Mouse (Mus musculus): Measurements from ENCODE around the gene Vmn1r26. TPM values are rescaled to one million over a fixed set of nuclear protein-coding genes. Genes with fewer than 3 reads are reported as not detected.
"Not testable (repeated sequence)": the region's sequence is repeated elsewhere in the genome, so short reads cannot be mapped to it uniquely, and the experiment has no call there.

Vmn1r26 gene
- polyA plus RNA-seq (2015; fragmentation: Nextera tagmentation; extraction: Ambion mirVana): not detected in 2 replicates

DNA sequence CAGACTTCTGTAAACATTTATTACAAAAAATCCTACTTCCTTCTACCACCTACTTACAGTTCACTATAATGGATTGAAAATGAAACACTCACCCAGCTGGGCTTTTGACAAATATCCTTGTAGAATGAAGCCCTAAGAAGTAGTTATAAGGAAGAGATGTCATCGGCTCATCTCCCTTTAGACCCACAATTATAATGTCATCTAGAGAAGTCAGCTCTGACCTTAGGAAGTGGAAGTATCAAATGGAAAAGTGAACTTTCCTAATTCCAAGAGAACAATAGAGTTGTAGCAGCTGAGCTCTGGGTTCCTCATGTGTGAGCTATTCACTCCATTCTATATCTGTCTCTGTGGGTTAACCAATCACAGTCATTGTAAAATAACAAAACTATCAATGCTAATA, at the start of gene Vmn1r26:
Gene Vmn1r26 (minus strand): TSS at position 101 of the 400 bp plus-strand sequence.
- Histone ChIP-seq H3K4me2 (no peak within 1 kb of the TSS), H3K27me3 (replicated peaks) (no peaks in the 10 kb centered on the region), H3K4me3 (no peak within 1 kb of the TSS), H3K4me1 (no peaks in the 10 kb centered on the region), H3K27ac (replicated peaks) (no peak within 1 kb of the TSS), H3K9me3 (no peaks in the 10 kb centered on the region), H3K9ac (no peak within 1 kb of the TSS), H3K36me3 (no peaks in the 10 kb centered on the region)
- no peak for ATAC-seq (ENCODE audit: extremely low read depth, insufficient number of reproducible peaks, low FRiP score, low TSS enrichment)
- 83% methylated on average over 1 of the region's 1 CpGs for WGBS

DNA sequence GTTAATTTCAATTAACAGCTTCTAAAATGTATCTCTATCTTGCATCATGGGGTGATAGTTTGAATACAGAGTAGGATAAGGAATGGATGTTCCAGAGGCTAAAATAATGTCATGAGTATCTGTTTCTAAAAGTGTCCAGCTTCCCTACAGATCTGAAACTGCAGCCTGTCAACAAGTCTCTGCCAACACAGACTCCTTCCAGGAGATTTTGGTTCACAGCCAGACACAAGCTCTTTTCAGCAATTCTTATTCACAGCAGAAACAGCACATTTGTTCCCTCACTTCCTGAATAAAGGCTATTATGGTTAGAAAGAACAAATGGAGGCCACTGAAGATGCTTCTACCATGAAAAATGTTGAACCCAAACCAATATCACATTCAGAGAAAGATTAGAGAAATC, 29.1 kb upstream of the Vmn1r26 start:
- Histone ChIP-seq H3K4me2 (no peak overlapping the region), H3K4me1 (no peaks in the 10 kb centered on the region), H3K9me3 (no peaks in the 10 kb centered on the region), H3K4me3 (no peak overlapping the region), H3K9ac (no peak overlapping the region), H3K27ac (replicated peaks) (no peak overlapping the region), H3K36me3 (no peaks in the 10 kb centered on the region), H3K27me3 (replicated peaks) (no peaks in the 10 kb centered on the region)
- no peak for ATAC-seq (ENCODE audit: extremely low read depth, insufficient number of reproducible peaks, low FRiP score, low TSS enrichment)

DNA sequence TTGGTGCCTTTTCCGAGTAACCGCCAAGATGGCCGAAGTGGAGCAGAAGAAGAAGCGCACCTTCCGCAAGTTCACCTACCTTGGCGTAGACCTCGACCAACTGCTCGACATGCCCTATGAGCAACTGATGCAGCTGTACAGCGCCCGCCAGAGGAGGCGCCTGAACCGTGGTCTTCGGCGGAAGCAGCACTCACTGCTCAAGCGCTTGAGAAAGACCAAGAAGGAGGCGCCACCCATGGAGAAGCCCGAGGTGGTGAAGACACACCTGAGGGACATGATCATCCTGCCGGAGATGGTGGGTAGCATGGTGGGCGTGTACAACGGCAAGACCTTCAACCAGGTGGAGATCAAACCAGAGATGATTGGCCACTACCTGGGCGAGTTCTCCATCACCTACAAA, 2.5 kb upstream of the Vmn1r26 start:
- H3K4me3 ChIP-seq; H3K4me2 ChIP-seq; ATAC-seq (ENCODE audit: extremely low read depth, insufficient number of reproducible peaks, low FRiP score, low TSS enrichment); H3K4me1 ChIP-seq; H3K9me3 ChIP-seq; H3K36me3 ChIP-seq; H3K27me3 ChIP-seq (replicated peaks); H3K9ac ChIP-seq; H3K27ac ChIP-seq (replicated peaks): not testable (repeated sequence)
- WGBS: 81% methylated on average over 21 of the region's 21 CpGs

DNA sequence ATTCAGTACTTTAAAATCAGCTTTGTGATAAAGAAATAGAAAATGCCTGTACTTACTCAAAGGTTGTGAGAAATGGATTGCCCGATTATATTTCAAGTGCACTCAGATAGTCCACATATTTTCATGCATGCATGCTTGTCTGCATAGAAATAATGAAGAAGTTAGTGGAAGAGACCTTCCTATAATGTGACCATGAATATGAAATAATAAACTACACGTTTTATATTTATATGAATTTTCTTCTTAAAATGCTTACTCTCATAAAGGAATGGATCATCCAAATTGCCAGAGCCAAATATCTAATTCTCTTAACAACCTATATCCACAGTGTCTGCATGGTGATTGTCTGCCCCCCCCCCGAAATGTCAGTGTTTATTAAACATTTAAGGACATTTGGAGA, 34.2 kb downstream of the Vmn1r26 start, which contains the start of gene Vmn1r25:
Gene Vmn1r25 (minus strand): TSS at position 101 of the 400 bp plus-strand sequence.
- no peak within 1 kb of the TSS for H3K4me3 ChIP-seq
- H3K9ac ChIP-seq: no peak within 1 kb of the TSS
- no peaks in the 10 kb centered on the region for H3K27me3 ChIP-seq (replicated peaks)
- H3K9me3 ChIP-seq: no peaks in the 10 kb centered on the region
- WGBS: 51% methylated on average over 3 of the region's 3 CpGs
- H3K27ac ChIP-seq (replicated peaks): no peak within 1 kb of the TSS
- no peak for ATAC-seq (ENCODE audit: extremely low read depth, insufficient number of reproducible peaks, low FRiP score, low TSS enrichment)
- H3K4me2 ChIP-seq: no peak within 1 kb of the TSS
- no peaks in the 10 kb centered on the region for H3K36me3 ChIP-seq
- no peaks in the 10 kb centered on the region for H3K4me1 ChIP-seq

- H3K36me3 ChIP-seq; H3K4me1 ChIP-seq; H3K27ac ChIP-seq (replicated peaks); H3K9ac ChIP-seq; H3K9me3 ChIP-seq; H3K4me2 ChIP-seq; ATAC-seq (ENCODE audit: extremely low read depth, insufficient number of reproducible peaks, low FRiP score, low TSS enrichment); H3K27me3 ChIP-seq (replicated peaks); H3K4me3 ChIP-seq: not testable (repeated sequence)
- WGBS: 76% methylated on average over 1 of the region's 1 CpGs
Observed at GRCm38 (mm10) chr6:57961403-57961802, 53.6 kb downstream of the Vmn1r26 start, which contains the start of gene Vmn1r24. TSS of gene Vmn1r24 (minus strand) at chr6:57961503.

Other genes with a start within 250 kb of the Vmn1r26 start
- 30.3 and 31.7 TPM in 2 replicates for gene Vopp1, start 190.0 kb downstream of the Vmn1r26 start, polyA plus RNA-seq (2015; fragmentation: Nextera tagmentation; extraction: Ambion mirVana)
- not detected in 2 replicates for gene Vmn1r21, start 164.8 kb downstream of the Vmn1r26 start, polyA plus RNA-seq (2015; fragmentation: Nextera tagmentation; extraction: Ambion mirVana)
- gene Vmn1r22, start 107.1 kb downstream of the Vmn1r26 start, polyA plus RNA-seq (2015; fragmentation: Nextera tagmentation; extraction: Ambion mirVana): not detected in 2 replicates
- not detected in 2 replicates for gene Vmn1r23, start 88.3 kb downstream of the Vmn1r26 start, polyA plus RNA-seq (2015; fragmentation: Nextera tagmentation; extraction: Ambion mirVana)
- gene Vmn1r24, start 53.7 kb downstream of the Vmn1r26 start, polyA plus RNA-seq (2015; fragmentation: Nextera tagmentation; extraction: Ambion mirVana): not detected in 2 replicates
- gene Vmn1r25, start 34.3 kb downstream of the Vmn1r26 start, polyA plus RNA-seq (2015; fragmentation: Nextera tagmentation; extraction: Ambion mirVana): not detected in 2 replicates
- gene Vmn1r27, start 203.7 kb upstream of the Vmn1r26 start, polyA plus RNA-seq (2015; fragmentation: Nextera tagmentation; extraction: Ambion mirVana): not detected in 2 replicates
- gene Vmn1r28, start 246.9 kb upstream of the Vmn1r26 start, polyA plus RNA-seq (2015; fragmentation: Nextera tagmentation; extraction: Ambion mirVana): not detected in 2 replicates

Measured in heart, embryonic 13.5 days (tissue).